Mouse (Mus musculus): ENCODE measurements around the gene Cox6a2. TPM values are rescaled to one million over a fixed set of nuclear protein-coding genes. Genes with fewer than 3 reads are reported as not detected.

The Cox6a2 gene
- not detected for polyA plus RNA-seq (2017; shearing (Covaris generic))

GRCm38 (mm10) chr7:128206152-128206551, at the start of gene Cox6a2:
Gene Cox6a2, minus strand, starts transcription at chr7:128206387.

GRCm38 (mm10) chr7:128246496-128247391, 40.6 kb upstream of the Cox6a2 start, which contains the start of gene Tgfb1i1:
Gene Tgfb1i1, plus strand, starts transcription at chr7:128246812.

GRCm38 (mm10) chr7:128237927-128238778, 32.0 kb upstream of the Cox6a2 start, which contains the start of gene 9130023H24Rik:
Gene 9130023H24Rik, minus strand, starts transcription at chr7:128238031.

DNA sequence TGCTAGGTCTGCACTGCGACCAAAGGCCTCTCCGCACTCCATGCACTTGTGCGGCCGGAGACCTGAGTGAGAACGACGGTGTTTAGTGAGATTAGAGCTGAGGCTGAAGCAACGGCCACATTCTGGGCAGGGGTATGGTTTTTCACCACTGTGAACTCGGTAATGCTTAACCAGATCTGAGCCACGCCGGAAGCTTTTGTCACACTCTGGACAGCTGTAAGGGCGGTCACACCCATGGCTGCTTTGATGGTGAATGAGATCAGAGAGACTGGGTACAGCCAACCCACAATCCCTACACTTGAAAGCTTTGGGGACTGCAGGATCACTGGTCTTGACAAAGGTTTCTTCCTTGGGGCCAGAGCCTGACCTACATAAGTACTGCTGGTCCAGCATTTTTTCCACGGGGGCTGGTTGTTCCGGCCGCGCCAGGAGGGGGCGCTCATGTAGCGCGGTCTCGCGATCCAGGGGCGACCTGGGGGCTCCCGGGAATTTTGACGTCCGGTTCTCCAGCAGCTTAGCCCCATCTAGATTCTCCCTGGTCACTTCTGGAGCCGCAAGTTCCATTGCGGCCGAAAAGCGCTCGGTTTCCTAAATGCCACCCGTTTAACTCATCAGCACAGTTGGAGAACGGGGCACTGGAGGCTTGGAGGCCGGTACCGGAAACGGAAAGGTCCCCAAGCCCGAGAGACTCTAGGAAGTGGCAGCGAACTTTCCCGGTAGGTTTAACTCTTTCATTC, 30.8 kb upstream of the Cox6a2 start, which contains the start of gene Armc5:
Armc5 (plus strand) TSS at position 487 of the 737 bp plus-strand sequence.

Other genes starting within 250 kb of the Cox6a2 start
- gene Fus, start 238.9 kb downstream of the Cox6a2 start, polyA plus RNA-seq (2017; shearing (Covaris generic)), result 242 TPM
- 94.8 TPM for gene Pycard, start 212.5 kb downstream of the Cox6a2 start, polyA plus RNA-seq (2017; shearing (Covaris generic))
- gene Trim72, start 202.4 kb downstream of the Cox6a2 start, polyA plus RNA-seq (2017; shearing (Covaris generic)), result not detected
- 2.0 TPM for gene Itgam, start 143.7 kb downstream of the Cox6a2 start, polyA plus RNA-seq (2017; shearing (Covaris generic))
- gene Gm49368, start 143.7 kb downstream of the Cox6a2 start, polyA plus RNA-seq (2017; shearing (Covaris generic)), result not detected
- gene Itgax, start 76.8 kb downstream of the Cox6a2 start, polyA plus RNA-seq (2017; shearing (Covaris generic)), result not detected
- 0.20 TPM for gene Itgad, start 52.0 kb downstream of the Cox6a2 start, polyA plus RNA-seq (2017; shearing (Covaris generic))
- gene Armc5, start 31.0 kb upstream of the Cox6a2 start, polyA plus RNA-seq (2017; shearing (Covaris generic)), result 20.8 TPM
- 0.82 TPM for gene 9130023H24Rik, start 31.6 kb upstream of the Cox6a2 start, polyA plus RNA-seq (2017; shearing (Covaris generic))
- gene Tgfb1i1, start 40.4 kb upstream of the Cox6a2 start, polyA plus RNA-seq (2017; shearing (Covaris generic)), result 0.70 TPM
- gene Slc5a2, start 59.3 kb upstream of the Cox6a2 start, polyA plus RNA-seq (2017; shearing (Covaris generic)), result not detected
- gene BC017158, start 91.8 kb upstream of the Cox6a2 start, polyA plus RNA-seq (2017; shearing (Covaris generic)), result 21.2 TPM
- gene Rgs10, start 212.4 kb upstream of the Cox6a2 start, polyA plus RNA-seq (2017; shearing (Covaris generic)), result 254 TPM